Mouse (Mus musculus): ENCODE results near the gene Swsap1.

The Swsap1 gene

GRCm38 (mm10) chr9:22004546-22004945 lies 49.0 kb downstream of the Swsap1 start:
- no peak for DNase-seq (ENCODE audit: extremely low read depth, low read depth, low spot score)
